In genomic region chr1:38694142-38694541, GRCm38 (mm10) we compare ENCODE assay signal across 13 mouse cellular contexts. TPM values are rescaled to one million over a fixed set of nuclear protein-coding genes. Genes with fewer than 3 reads are reported as not detected.
DNase-seq lines count a peak whose midpoint lies in the region; ATAC-seq and TF ChIP-seq lines count a peak whose summit lies in the region.
"Had no signal": no experiment of that assay in that cellular context is flagged by ENCODE, and none has a peak within 500 bp of the region (broad histone marks: within the 10 kb centered on the region; RNA-seq: fewer than 3 reads in every experiment).

No protein-coding gene starts in this region.

- no peaks in the 10 kb centered on the region for H3K36me3 ChIP-seq in midbrain, embryonic 10.5 days
- no peaks in the 10 kb centered on the region for H3K36me3 ChIP-seq in forebrain, embryonic 10.5 days (replicated peaks)
- H3K36me3 ChIP-seq: embryonic facial prominence, embryonic 15.5 days; heart, embryonic 13.5 days; neural tube, embryonic 15.5 days had no signal

- TF ChIP-seq CTCF in layer of hippocampus, adult 2 months (conservative IDR thresholded peaks at IDR 0.05) = no peak

- H3K27ac ChIP-seq in layer of hippocampus, adult 2 months = no peak overlapping the region
- no peak overlapping the region for H3K27ac ChIP-seq in midbrain, embryonic 10.5 days (replicated peaks)
- no peak overlapping the region for H3K27ac ChIP-seq in forebrain, embryonic 10.5 days
- H3K27ac ChIP-seq: embryonic facial prominence, embryonic 15.5 days; heart, embryonic 13.5 days; neural tube, embryonic 15.5 days had no signal

- no peak overlapping the region for H3K4me3 ChIP-seq in layer of hippocampus, adult 2 months
- no peak overlapping the region for H3K4me3 ChIP-seq in midbrain, embryonic 10.5 days
- H3K4me3 ChIP-seq in forebrain, embryonic 10.5 days = no peak overlapping the region
- H3K4me3 ChIP-seq: embryonic facial prominence, embryonic 15.5 days; heart, embryonic 13.5 days; neural tube, embryonic 15.5 days had no signal

- peaks cover 8% of the 10 kb centered on the region for H3K4me1 ChIP-seq in midbrain, embryonic 10.5 days
- peaks cover 10% of the 10 kb centered on the region for H3K4me1 ChIP-seq in forebrain, embryonic 10.5 days

- no peaks in the 10 kb centered on the region for H3K27me3 ChIP-seq in midbrain, embryonic 10.5 days (ENCODE audit: low read depth, poor library complexity, severe bottlenecking)
- no peaks in the 10 kb centered on the region for H3K27me3 ChIP-seq in forebrain, embryonic 10.5 days (ENCODE audit: poor library complexity, severe bottlenecking)
- H3K27me3 ChIP-seq: embryonic facial prominence, embryonic 15.5 days; heart, embryonic 13.5 days; neural tube, embryonic 15.5 days had no signal

- DNase-seq in A20 (ENCODE audit: low read depth, low spot score) (peak; percentile 28), MEL-GATA-1-ER (ENCODE audit: extremely low read depth, low read depth) (peak; percentile 99)
- peak; percentile 75 to 78 for DNase-seq in spleen, postnatal 36 days (ENCODE audit: low spot score in 2 of 2)
- DNase-seq in layer of hippocampus, adult 2 months (ENCODE audit: low spot score in 2 of 2) = no peak
- no peak for DNase-seq in midbrain, embryonic 10.5 days (ENCODE audit: low spot score)
- DNase-seq in adrenal gland, adult 8-10 months = no peak
- DNase-seq in forebrain, embryonic 10.5 days (ENCODE audit: extremely low spot score, low spot score) = no peak
- DNase-seq: adrenal gland, postnatal 14 days; cerebellum, adult 9-10 months had no signal

- WGBS in midbrain, embryonic 10.5 days = 68% methylated on average over 5 of the region's 5 CpGs
- 74% methylated on average over 5 of the region's 5 CpGs for WGBS in forebrain, embryonic 10.5 days

- no peaks in the 10 kb centered on the region for H3K9me3 ChIP-seq in midbrain, embryonic 10.5 days (replicated peaks)
- no peaks in the 10 kb centered on the region for H3K9me3 ChIP-seq in forebrain, embryonic 10.5 days
- H3K9me3 ChIP-seq: embryonic facial prominence, embryonic 15.5 days; heart, embryonic 13.5 days; neural tube, embryonic 15.5 days had no signal

- peak; percentile 93 for ATAC-seq in megakaryocyte, adult 5-6 weeks (ENCODE audit: poor library complexity, severe bottlenecking)

RNA-seq across cellular contexts. Expression of gene Aff3, which starts 29.4 kb away (rescaled TPM):
- 2.2 and 2.6 TPM in 2 replicates for total RNA-seq in megakaryocyte, adult 5-6 weeks (2015)
- 2.2 and 2.4 TPM in 2 replicates for total RNA-seq in megakaryocyte, adult 5-6 weeks (2017)
- 100 to 1,000 TPM; 108 to 117 TPM for total RNA-seq in layer of hippocampus, adult 2 months (2021)
- polyA plus RNA-seq in midbrain, embryonic 10.5 days (2016; fragmentation: Nextera tagmentation; extraction: Ambion mirVana) = 3.0 and 4.7 TPM in 2 replicates
- total RNA-seq in adrenal gland, adult 8-10 months (2022) = 1 to 10 TPM; 3.0 to 5.3 (median 4.0) TPM
- 3.4 and 3.5 TPM in 2 replicates for polyA plus RNA-seq in forebrain, embryonic 10.5 days (2016; fragmentation: Nextera tagmentation; extraction: Ambion mirVana)

Comparison
In these comparisons a context has a peak if more than half of its experiments do, and no peak if none do; other contexts are left out.
1. DNase-seq: peak in A20 (single experiment), MEL-GATA-1-ER (single experiment) and spleen, postnatal 36 days (2 of 2); none in layer of hippocampus, adult 2 months (0 of 2), midbrain, embryonic 10.5 days (single experiment), adrenal gland, adult 8-10 months (single experiment) and forebrain, embryonic 10.5 days (single experiment).
2. RNA of gene Aff3, which starts 29.4 kb away (total RNA-seq): 108 to 117 TPM in layer of hippocampus, adult 2 months; 3.0 to 5.3 TPM in adrenal gland, adult 8-10 months and 2.2 to 2.6 TPM in megakaryocyte, adult 5-6 weeks; every median in the first group is over 10 times any median in the second.